Mouse (Mus musculus): ENCODE measurements around the gene Nms. TPM values are rescaled to one million over a fixed set of nuclear protein-coding genes. Genes with fewer than 3 reads are reported as not detected.

The Nms gene
- total RNA-seq (2022) = not detected

DNA sequence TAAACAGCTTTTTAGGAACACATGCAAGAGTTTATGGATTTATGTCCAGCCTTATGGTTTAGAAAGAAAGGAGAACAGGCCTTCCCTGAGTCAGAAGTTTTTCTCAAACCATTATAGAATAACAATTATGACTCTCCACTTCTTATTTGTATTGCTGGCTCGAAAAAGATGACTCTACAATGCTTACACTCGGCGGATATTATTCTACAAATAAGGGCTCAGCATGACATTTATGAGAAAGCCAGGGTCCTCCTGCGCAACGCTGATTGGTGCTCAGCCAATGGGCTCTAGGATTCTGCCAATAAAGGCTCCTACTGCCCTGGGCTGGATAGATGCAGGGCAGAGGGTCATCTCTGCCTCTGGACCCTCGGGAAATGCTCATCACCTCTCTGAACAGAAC, at the start of gene Nms:
Gene Nms, plus strand, starts transcription at position 301 of the 400 bp plus-strand sequence.
- DNase-seq = no peak

- no peak for DNase-seq
Observed at GRCm38 (mm10) chr1:38891444-38891843, 47.5 kb upstream of the Nms start.

- no peak for DNase-seq
Observed at GRCm38 (mm10) chr1:38893081-38893480, 45.9 kb upstream of the Nms start.

GRCm38 (mm10) chr1:38897431-38898248, 41.3 kb upstream of the Nms start, which contains the start of gene Chst10:
TSS of gene Chst10 (minus strand) at chr1:38898161.
- DNase-seq = peak; percentile 20

DNA sequence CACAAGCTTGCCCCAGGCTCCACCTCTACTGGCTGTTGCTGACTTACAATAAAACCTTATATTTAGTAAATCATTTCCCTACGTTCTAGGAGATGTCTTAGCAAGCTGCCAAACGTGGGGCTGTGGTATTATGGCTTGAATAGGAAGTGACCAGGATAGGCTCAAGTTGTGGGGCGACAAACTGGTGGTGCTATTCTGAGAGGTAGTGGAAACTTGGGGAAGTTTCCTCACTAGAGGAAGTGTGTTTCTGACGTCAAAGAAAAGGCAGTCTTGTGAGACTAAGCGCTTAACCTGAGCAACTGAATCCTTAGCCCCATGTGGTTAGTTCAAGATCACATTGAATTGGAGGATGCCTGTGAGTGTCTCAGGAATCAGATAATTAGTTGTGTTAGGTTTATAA, 36.4 kb upstream of the Nms start:
- no peak for DNase-seq

- DNase-seq = no peak
Observed at GRCm38 (mm10) chr1:38903985-38904384, 35.0 kb upstream of the Nms start.

DNA sequence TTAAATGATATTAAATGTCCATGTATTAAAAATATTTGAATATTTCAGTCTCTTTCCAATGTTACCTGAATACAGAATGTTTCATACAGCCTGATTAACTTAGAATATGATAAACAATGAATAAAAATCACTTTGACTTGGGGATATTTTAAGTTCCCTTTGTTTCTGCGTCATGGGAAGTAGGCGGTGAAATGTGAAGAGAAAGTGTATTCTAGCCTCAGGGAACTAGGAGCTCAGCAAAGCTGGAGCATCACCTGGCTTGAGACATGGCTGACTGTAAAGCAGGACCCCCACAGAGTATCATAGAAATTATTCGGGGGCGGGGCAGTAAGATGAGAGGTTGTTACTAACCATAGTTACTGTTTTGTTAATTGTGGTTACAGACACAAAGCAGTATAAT, 10.0 kb upstream of the Nms start:
- no peak for DNase-seq

- no peak for DNase-seq
Observed at GRCm38 (mm10) chr1:38929468-38929867, 9.5 kb upstream of the Nms start.

DNA sequence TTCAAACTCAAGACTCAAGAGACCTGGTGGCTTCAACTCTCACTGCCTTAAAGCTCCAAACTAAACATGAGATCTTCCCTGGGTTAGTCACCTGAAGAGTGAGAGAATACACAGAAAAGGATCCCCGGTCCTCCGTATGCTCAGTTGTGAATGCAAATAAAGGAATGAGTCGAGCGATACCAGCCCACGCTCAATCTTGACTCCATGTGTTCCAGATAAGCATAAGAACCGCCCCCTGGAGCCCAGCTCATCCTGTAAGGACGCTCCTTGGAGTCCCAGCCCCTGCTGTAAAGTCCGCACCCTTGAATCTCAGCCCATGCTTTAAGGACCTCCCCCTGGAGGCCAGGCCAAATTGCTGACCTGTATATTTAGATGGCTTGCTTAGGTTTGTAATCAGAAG, 8.2 kb upstream of the Nms start:
- no peak for DNase-seq

DNA sequence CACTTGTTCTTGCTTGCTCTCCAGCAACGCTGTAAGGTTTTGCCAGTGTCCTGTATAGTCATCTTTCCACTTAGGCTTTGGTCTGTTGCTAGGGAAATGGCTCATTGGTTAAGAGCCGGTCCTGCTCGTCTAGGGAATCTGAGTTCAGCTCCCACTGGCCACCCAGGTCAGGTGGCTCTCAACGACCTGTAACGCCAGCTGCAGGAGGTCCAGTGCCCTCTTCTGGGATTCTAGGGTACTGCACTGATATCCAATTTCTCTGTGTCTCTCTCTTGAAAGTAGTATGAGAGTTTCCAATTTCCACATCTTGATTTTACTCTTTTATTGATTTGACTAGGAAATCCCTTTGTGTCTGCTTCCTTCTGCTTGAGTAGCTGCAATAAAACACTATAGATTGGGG, 4.3 kb upstream of the Nms start:
- DNase-seq = no peak

DNA sequence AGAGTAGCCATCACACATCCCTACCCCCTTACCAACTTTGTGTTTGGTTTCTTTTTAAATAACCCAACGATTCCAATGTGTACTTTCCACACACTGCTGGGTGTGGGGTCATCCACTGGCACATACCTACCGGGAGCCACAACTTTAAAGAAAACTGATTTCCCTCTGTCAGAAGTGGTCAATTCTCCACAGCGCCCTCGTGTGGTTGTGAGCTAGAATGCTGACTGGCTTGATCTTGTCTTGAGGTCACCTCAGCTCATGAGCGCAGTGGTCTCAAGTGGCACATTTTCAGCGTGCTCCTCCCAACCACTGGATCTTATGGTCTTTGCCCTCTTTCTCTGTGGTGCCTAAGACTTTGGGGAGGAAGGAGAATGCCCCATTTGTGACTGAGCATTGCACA, 2.2 kb upstream of the Nms start:
- no peak for DNase-seq

- DNase-seq = no peak
Observed at GRCm38 (mm10) chr1:38939608-38940007, 659 bp downstream of the Nms start.

DNA sequence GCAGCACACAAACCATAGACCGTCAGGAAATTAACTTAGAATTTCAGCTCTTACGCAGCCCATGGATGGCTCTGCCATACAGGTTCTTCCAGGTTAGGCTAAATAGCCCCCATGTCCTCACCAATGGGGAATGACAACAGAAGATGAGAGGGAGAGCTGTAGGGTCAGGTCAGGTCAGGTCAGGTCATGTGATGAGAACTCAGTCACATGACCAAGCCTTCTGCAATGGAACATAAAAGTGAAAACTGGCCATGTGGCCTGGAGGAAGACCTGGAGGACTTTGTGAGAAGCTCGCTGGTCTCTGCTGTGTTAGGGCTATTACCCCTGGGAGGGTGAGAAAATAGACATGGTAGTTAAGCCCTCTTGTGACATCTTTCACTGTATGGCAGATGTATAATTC, 17.5 kb downstream of the Nms start:
- no peak for DNase-seq

- DNase-seq = no peak
Observed at GRCm38 (mm10) chr1:38969116-38969515, 30.2 kb downstream of the Nms start.

DNA sequence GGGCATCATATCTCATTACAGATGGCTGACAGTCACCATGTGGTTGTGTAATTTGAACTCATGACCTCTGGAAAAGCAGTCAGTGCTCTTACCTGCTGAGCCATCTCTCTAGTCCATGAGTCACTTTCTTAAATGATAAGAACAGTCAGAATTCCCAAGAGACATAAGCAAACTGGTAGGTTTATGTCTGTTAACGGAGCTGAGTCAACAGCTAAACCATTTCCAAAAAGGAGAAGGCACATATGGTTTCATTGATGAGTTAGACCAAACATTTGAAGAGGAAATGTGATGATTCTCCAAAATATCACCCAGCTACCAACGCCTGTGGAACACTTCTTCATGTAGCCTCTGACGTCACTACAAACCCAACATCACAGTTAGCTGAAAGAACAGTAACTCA, 32.8 kb downstream of the Nms start:
- no peak for DNase-seq

DNA sequence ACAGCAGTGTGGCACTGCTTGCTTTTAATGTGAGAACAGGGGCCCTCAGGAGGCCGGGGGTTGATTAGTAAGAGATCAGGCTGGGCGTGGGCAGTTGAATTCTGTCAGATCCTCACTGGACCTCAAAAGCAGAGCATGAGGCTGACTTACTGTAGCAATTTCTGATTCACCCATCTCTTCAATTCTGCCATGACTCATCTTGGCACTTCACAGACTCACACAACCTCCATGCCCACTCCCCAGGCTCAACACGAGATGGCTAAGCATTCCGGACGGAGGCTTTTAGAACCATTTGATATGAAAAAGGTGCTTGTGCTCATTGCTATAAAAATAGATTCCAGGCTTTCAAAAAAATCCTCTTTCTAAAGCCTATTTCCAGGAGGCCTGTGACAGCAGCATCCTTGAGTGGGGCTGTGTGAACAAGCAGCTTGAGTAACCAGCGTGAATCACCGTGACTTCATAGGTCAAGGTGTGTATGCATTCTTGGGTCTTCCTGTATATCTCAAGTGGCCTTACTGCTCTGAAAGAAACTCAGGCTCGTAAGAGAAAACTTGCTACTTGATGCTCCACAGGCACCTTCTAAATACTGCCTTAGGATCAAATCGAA, 34.1 kb downstream of the Nms start:
- peak; percentile 62 for DNase-seq

DNA sequence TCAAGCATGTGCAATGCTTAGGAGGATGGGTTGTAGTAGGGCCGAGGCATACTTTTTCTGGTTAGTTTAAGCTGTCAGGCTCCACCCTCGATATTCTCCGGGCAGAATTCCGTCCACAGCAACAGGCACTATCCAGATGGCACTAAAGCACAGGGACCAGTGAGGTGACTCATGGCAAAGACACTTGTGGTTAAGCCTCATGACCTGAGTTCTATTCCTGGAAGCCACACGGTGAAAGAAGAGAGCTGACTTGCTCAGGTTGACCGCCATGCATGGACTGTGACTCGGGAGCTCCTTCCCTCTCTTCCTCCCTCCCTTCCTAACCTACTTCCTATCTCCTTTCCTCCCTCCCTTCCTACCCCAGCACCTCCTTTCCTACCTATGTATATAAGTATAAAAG, 41.0 kb downstream of the Nms start:
- DNase-seq = no peak

- DNase-seq = no peak
Observed at GRCm38 (mm10) chr1:38983870-38984269, 44.9 kb downstream of the Nms start.

DNA sequence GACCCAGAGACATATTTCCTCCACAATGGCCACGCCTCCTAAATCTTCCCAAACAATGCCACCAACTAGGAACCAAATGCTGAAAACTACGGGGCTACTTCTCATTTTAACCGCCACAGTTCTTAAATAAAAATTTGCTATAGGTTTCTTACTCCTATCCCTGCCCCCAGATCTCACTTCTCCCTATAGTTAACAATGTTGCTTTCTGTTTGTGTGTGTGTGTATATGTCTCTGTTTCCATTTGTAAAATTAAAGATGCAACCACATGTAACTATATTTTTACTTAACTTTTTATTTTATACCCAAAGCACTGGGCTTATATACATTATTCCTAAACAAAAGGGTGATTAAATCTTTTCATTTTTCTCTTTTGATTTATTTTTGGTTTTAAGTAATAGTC, 46.4 kb downstream of the Nms start, which contains the start of gene Pdcl3:
Gene Pdcl3, plus strand, starts transcription at position 301 of the 400 bp plus-strand sequence.
- no peak for DNase-seq

- DNase-seq = peak; percentile 97
Observed at GRCm38 (mm10) chr1:38987080-38987864, 48.3 kb downstream of the Nms start.

DNA sequence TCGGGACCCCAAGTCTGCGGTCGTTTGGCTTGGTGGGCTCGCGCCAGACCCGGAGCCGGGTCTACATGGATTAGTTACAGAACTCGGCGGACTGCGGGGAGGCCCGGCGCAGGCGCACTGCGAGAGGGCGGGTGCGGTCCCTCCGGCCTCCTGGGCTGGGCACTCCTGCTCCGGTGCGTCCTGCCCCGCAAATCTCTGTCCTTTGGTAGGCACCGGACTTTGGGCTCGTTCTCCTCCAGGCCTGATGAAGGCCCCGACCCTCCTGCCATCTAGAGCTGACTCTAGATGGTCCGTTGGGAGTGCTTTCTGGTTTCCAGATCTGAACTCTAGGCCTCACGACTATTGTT, 48.9 kb downstream of the Nms start:
- no peak for DNase-seq

DNA sequence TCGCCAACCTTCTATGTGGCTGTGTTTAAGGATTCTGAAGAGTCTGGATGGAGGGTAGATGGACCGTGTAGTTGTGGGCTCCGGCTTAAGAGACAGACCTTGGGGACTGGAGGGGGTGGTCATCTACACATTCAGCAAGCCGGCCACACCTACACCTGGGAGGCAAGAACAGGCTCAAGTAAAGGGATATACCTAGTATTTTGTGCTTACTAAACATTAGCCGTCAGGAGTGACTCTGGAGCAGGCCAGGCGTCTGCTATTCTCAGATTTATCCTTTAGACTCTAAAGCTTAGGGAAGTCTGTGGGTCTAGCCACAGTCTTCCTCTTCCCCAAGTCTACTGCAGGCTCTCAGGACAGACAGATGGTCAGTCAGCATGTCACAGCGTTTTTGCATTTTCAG, 49.4 kb downstream of the Nms start:
- no peak for DNase-seq

GRCm38 (mm10) chr1:38992365-38992764, 53.4 kb downstream of the Nms start:
- DNase-seq = no peak
